Mouse (Mus musculus) left cerebral cortex, postnatal 4 days (tissue): ENCODE measurements at regions not wholly inside any gene's neighbourhood (a gene's known extent, or its start where the extent isn't known, plus 50 kb on each side); places are given as distances from the start of the nearest gene placed in this dataset.
A peak's percentile ranks its signal among the peaks of the same experiment; 100 is the strongest.
"Not testable (repeated sequence)": the region's sequence is repeated elsewhere in the genome, so short reads cannot be mapped to it uniquely, and the experiment has no call there.

ENCODE experiments used
- DNase-seq: peaks from one replicate; pipeline ENCODE4 v3.0.0-alpha.2; 2022
- intact Hi-C: fragments of 180-260 bp; cut with DNase I; formaldehyde crosslinking; loops from one replicate; pipeline ENCODE4 v1.15.1; 2025

DNA sequence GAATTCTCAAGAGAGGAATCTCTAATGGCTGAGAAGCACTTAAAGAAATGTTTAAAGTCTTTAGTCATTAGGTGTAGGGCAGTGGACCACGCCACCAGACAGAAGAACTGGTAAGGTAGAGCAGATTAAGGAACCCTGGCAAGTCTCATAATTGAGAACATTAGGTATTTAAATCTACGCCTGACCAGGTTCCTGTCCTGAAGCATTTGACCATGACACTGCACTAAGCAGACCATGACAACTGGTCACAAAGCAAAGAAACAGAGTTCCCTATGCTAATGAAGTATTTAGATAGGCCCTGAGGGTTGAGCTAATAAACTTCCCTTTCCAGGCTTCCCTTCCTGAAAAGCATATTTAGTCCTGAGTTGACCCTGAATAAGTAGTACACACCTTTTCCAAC is 562.3 kb downstream of the Cdh11 start:
- intact Hi-C loops = no loop called here

DNA sequence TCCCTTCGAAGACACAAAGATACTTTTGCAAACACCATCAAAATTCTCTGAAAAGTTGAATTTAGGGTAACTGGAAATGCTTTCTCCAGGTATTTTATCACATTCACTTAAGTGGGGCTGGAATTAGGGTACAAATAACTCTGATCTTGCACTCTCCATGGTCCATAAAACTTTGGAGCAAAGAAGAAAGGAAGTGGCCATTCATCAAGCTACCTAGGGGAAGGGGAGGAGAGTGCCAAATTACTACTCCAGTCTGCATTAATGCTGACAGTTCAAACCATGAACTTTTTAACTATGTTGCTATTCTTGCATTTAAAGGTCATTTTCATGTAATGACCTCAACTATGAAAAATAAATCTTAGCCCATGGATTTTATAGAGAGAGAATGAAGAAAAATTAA is 579.8 kb downstream of the Cdh11 start:
- DNase-seq = no peak
- intact Hi-C loops = no loop called here

More for the DNA sequence above, 562.3 kb downstream of the Cdh11 start:
- no peak for DNase-seq

DNA sequence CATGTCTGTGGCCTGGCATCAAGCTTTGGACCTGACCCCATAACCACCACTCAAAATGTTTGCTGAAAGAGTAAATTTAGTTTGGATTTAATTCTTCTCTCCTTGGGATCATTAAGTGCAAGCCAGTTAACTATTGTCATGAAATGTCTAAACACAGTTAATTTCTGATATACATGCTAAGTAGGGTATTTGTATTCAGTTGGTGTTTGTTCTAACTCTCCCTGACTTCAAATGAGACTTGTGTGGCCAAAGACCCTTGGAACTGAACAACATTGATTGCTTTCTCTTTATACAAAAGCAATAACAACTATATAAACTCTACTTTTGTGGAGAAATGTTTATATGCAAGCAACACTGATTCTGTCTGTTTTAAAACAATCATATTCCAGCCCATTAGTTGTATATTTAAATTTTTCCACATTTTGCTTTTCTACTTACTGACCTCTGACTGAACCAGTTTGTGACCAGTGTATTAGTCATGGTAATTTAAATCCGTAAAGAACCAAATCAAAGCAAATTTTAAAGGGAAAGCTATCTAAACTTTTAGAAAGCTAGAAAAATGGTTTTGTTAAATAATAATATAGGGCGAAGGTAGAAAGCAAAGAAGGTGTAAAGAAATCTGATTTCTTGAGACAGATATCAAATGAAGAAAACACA is 625.8 kb downstream of the Cdh11 start:
- DNase-seq = no peak
- intact Hi-C loops = no loop called here

DNA sequence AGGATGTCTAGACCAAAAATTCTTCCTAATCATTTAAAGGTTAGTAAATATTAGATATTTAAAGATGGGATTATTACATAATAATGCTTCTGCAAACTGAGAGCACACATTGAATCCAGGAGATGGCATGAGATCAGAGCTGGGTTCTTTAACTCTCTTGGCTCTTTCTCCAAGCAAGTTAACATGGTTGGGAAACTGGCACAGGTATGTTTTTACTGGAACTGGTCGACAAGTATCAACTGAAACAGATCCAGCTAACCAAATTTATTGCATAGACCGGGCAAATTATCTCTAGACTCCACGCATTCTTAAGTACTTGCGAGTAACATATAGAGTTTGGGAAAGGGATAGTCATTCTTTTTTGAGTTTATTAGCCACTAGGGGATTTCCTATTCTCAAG is 666.8 kb downstream of the Cdh11 start:
- intact Hi-C loops = no loop called here
- DNase-seq = no peak

DNA sequence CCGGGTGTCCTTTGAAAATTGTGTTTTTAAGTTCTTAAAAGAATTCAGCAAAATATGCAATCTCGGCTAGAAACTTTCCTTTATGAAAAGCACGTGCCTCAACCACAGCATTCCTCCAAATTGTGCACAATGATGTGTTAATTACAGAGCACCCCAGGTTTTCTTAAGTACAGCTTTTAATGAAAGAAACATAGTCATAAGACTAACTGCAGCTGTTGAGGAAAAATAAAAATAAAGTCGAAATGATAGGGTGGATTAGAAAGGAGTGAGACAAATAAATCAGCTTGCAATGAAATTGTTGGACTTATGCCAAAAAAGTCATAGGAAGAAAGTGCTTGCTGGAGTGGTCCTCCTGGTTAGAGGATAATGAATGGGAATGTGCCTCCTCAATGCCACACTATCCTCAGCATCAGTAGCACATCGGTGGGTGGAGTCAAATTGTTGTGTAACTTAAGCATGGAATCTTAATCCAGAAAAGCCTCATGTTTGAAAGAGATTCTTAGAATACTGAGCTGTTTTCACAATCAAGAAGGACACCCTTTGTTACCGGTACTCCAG is 668.5 kb downstream of the Cdh11 start:
- DNase-seq = no peak
- intact Hi-C loops = no loop called here

DNA sequence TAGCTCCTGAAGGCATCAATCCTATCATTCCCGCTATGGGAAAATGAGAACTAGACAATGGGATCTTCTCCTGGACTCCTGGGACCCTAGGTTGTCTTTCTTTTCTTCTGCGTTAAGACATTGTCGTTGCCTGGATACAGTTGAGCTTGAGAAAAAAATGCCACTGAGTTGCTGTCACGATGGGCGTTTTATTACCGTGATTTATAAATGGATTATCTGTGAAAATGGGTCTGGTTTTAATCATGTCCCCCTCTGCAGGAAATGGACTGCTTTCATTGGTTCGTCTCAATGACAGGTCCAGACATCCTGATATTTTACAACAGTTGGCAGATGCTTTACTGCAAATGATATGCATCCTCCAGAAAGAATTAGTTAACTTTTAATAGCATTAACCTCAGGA is 681.7 kb downstream of the Cdh11 start:
- DNase-seq = no peak
- intact Hi-C loops = no loop called here

DNA sequence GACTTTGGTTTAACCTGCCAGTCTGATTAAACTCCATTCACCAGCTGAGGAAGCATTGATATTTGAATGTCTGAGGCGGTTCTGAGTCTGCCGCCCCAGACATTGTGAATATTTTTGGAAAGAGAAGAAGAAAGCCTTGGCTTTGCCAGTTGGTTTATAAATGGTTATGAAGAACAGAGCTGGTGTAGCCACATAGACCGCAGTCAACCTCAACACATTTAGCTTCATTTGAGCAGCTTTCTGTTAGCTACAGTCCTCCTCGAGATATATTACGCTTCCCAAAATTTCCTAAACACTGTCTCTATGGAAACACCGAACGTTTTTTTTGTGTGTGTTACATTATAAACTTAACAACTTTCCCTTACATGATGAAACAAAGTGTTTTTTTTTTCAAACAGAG is 688.7 kb downstream of the Cdh11 start:
- no peak for DNase-seq
- intact Hi-C loops = no loop called here

DNA sequence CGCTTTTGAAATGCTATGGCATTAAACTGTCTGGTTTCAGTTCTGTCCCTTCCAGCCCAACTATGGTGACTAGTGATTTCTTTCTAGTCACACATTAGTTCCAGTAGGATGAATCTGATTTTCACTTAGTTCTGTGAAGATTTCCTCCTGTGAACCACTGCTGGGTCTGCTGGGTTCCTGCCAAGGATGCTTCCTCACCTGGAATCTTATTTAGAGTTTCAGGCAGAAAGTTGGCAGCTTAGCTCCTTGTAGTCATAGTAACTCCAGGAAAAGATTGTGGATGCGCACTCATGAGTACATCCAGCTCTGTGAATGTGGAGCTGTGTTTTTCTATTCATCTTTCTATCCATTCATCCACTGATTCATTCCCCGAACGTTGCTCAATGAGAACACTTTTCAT is 699.5 kb downstream of the Cdh11 start:
- intact Hi-C loops = no loop called here
- DNase-seq = peak; percentile 80

DNA sequence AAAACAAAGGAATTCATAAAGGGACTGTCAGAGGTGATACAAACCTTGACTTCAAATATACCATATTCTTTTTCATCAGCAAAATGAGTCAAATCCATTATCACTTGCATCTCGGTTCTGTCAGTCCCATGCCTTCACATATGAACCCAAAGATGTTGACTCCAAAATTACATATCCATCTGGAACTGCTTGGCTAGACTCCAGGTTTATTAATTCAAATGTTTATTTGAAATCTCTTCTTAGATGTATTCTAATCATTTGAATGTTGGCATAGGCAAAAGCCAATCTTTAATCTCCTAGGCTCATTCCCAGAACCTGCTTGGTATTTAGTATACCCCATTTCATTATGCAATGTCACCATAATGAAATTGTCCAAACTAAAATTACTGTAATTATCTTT is 709.8 kb downstream of the Cdh11 start:
- intact Hi-C loops = no loop called here

DNA sequence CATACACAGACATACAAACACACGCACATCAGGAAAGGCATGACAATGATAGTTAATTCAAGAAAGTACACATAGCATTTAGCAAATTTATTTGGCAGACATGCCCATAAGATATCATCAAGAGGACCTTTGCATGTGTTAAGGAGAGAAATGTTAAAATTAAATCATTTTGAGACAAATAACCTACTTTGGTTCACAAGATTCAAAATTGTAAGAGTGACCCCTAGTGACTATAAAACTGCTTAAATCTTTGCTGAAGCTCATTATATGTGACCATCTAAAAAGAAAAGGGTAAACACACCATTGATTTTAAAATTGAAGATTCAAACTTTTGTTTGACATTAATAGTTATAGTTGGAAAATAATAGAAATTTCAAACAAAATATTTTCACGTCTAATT is 721.3 kb downstream of the Cdh11 start:
- intact Hi-C loops = loop anchor here (5.0 kb wide), 1 partner anchor 1122 kb away; no protein-coding TSS in a partner anchor
- DNase-seq = no peak

More for the DNA sequence above, 709.8 kb downstream of the Cdh11 start:
- no peak for DNase-seq

DNA sequence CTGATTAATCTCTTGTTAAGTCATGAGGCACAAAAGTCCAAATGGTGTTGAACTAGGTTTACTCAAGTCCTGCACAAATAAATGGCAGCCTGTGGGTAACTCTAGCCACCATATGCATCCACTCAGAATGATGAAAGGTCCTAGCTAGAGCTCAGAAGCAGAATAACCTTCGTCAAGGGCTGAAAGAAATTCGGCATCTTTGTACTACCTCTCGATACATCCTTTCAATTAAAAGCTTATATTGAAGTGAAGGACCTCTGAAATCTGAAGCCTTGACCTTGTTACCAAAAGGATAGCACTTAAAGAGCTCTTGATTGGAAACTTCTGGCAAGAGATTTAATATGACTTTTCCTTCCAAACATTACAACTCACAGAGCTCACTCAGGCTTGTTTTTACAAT is 732.0 kb downstream of the Cdh11 start:
- intact Hi-C loops = no loop called here
- no peak for DNase-seq

DNA sequence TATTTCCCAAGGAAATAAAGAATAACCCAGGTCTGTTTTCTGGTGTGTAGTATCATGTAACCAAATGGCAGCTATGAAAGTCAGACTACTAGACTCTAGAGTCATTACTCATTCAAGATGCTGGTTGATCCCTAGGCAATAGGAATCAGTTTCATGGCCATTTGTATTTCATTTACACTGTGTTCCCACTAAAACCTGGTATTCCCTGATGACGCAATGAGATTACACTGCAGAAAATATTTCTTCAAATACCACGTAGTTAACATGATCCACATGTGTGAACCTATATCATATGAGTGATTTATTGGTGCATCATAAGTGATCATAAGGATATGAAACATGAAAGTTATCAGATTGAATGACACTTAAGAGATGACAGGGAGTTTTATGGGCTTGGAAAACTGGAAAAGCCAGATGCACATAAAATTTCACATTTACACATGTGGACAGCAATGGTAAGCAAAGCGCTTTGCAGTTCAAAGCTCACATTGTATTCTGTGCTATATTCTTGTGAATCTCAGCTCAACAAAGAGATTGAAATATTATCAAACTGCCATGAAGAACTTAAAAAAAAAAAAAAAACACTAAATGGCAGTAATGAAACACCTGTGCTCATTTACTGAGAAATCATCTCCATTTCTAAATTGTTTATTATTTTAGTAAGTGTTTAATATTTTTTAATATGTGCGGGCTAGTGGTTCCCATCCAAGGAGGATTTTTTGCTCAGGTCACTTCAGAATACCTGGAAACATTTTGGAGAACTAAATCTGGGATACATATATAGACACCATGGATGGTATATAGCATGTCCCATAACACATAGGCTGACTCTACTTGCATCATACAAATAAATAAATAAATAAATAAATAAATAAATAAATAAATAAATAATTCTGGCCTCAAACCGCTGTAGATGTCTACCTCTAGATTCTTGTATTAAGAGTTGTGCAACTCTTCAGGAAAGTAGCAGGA is 758.2 kb downstream of the Cdh11 start:
- intact Hi-C loops = no loop called here
- no peak for DNase-seq

DNA sequence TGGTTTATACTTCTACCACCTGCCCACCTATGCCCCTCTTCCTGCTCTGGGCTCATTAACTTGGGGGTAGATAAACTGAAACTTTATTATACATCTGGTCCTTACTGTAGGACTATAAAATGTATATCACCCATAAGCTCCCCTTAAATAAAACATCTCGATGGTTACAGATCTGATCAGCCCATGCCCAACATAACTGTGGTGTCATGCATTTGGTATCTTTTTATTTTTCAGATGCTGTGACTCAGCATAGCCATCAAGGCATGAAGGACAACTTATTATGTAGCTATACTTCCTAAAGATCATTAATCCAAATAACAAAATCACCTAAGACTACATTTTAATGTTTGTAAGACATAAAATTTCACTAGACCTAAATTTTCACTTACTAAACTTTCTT is 761.0 kb downstream of the Cdh11 start:
- intact Hi-C loops = no loop called here

DNA sequence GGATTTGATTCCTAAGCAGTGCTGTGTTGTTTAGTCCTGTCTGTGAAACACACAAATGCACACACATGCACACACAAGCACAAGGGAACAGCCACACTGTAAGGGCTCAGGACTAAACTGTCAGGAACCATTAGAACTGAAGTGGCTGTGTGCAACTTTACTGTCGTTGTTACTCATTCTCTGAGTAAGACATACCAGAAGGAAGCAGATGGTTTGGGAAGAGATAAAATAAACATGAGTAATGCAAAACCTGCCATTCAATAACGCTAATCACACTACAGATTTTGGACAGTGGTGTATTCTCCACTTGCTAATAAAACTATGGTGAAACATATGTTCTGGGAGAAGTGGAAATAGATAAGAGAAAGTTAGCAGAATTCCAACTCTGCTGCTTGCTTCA is 767.7 kb downstream of the Cdh11 start:
- no peak for DNase-seq

More for the DNA sequence above, 761.0 kb downstream of the Cdh11 start:
- no peak for DNase-seq

DNA sequence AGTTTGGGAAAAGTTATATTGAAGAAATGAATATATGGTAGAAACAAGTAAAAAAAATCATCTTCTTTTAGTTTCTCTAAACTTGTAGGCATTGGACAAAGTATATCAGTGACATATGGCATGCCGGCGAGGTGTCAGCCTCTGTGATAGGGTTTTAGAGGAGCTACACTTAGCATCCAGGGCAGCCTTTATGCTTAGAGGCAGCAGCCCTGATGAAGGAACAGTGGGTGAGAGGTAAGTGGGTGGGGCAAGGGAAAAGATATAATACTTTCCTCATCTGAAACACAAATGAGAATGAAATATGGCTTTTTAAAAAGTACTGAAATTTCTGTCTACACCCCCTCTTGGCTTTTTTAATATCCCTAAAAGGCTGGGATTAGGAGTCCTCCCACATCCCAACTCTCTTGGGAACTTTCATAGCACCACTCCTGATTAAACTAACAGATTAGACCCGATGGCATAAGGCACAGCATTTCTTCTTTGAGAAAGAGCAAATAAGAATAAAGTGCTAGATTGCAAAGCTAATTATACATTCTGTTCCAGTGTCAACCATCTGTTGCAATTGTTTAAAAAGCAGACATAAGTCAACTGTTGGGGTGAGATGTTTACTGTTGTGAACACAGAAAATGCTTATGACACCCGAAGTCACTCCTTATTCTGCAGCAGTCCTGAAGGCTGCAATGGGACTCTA is 785.0 kb downstream of the Cdh11 start:
- no peak for DNase-seq
- intact Hi-C loops = no loop called here

More for the DNA sequence above, 767.7 kb downstream of the Cdh11 start:
- intact Hi-C loops = no loop called here

DNA sequence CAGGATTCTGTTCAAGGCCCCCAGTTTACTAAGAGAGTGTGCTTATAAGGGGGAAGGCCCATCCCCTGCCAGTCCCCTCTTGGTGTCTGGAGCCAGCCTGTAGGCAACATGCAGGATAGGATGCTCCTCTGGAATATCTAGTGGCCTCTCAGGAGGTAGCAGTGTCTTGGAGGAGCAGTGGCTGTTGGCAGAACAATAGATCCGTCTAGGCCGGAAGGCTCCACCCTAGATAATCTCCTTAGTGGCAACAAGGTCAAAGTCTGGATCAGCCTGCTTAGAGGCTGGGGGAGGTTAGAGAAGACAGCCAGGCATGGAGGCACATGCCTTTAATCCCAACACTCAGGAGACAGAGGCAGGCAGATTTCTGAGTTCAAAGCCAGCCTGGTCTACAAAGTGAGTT is 788.7 kb downstream of the Cdh11 start:
- intact Hi-C loops, DNase-seq: not testable (repeated sequence)

DNA sequence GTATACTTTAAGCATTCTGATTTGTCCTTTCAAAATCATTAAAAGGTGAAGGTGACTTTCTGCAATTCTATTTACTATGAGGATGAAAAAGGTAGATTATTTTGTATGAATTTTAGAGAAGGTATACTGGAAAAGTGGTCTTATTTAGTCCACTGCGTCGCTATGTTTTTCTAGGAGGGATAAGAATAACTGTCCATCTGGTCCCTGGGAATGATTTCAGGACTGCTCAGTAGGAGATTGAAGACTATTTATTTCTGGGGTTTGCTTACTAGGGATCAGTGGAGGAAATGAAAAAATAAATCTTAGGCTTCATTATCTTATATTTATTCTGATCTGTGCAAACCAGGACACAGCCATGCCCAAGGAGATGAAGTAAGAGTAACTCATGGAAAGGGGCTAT is 828.6 kb downstream of the Cdh11 start:
- intact Hi-C loops = no loop called here
- no peak for DNase-seq

DNA sequence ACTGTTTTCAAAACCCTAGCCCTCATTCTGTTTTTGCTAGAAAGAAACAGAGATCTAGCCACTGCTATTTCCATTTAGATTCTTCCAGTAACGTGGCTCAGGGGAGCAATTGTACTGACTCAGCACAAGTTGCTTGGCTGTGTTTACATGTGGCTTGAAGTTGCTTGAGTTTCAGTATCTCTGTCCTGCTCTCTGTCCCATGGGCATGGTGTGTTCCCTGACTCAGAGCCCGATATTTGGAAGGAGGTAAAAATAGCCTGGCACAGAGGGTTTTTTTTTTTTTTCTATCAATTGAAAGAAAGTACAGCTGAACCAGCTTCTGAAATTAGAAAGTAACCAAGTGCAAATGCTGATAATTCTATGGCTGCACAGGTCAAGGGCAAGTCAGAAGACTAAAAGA is 834.8 kb downstream of the Cdh11 start:
- no peak for DNase-seq
- intact Hi-C loops = no loop called here

DNA sequence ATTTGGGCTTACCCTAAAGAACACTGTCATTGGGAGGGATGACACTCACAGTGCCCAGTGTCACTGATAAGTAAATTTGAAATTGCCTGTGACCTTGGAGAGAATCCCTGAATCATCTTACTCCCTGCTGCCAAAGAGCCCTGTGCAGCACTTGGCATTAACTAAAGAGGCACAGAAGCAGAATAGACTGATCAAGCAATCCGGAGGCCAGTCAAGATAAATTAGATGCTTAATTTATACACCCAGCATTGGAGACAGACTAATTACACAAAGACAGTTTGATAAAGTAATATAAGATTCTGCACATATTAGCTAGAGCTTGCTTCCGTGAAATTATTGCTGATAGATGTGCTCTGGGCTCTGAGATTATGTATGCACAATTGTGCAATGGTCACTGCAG is 847.6 kb downstream of the Cdh11 start:
- no peak for DNase-seq
- intact Hi-C loops = no loop called here

DNA sequence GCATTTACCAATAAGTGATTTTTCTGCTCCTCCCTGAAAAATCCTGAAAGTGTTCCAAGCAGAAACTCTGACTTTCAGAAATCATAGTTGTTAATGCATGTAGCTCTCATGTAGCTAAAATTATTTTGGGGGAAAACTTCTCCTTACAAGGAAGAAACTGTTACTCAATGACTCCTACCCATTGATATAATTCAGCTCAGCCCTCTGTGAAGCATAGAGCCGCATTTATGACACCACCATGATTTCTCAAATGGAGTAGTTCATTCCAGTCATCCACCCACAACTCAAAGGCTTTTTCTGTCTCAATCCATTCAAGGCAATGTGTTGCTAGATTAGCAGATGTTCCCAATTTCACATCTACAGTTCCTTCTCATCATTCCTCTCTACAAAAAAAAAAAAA is 871.8 kb downstream of the Cdh11 start:
- DNase-seq = no peak
- intact Hi-C loops = no loop called here
